Comparison of ENCODE assay signal across 8 mouse cellular contexts in genomic region chr16:32098897-32099637, GRCm38 (mm10). TPM values are rescaled to one million over a fixed set of nuclear protein-coding genes. Genes with fewer than 3 reads are reported as not detected.
DNase-seq lines count a peak whose midpoint lies in the region; ATAC-seq and TF ChIP-seq lines count a peak whose summit lies in the region.

No protein-coding gene starts in this region.

- DNase-seq in kidney, postnatal 0 days (ENCODE audit: low spot score), result no peak
- DNase-seq in kidney, adult 8-10 months, result no peak
- DNase-seq in midbrain, embryonic 14.5 days, result no peak
- no peak for DNase-seq in cerebellum, postnatal 4 days (ENCODE audit: low spot score in 2 of 2)
- DNase-seq in frontal cortex, adult 2 months (ENCODE audit: extremely low spot score in 1 of 2, low spot score in 1 of 2), result no peak
- DNase-seq in embryo, embryonic 10.5 days (ENCODE audit: low spot score), result no peak

- H3K9me3 ChIP-seq in kidney, postnatal 0 days (replicated peaks; ENCODE audit: low read length), result no peaks in the 10 kb centered on the region
- no peaks in the 10 kb centered on the region for H3K9me3 ChIP-seq in hindbrain, embryonic 16.5 days (ENCODE audit: control insufficient read depth, low read length)
- H3K9me3 ChIP-seq in midbrain, embryonic 14.5 days (ENCODE audit: control insufficient read depth, low read length), result no peaks in the 10 kb centered on the region

- under 1% methylated on average over 39 of the region's 39 CpGs for WGBS in kidney, postnatal 0 days
- WGBS in hindbrain, embryonic 16.5 days, result under 1% methylated on average over 36 of the region's 39 CpGs
- under 1% methylated on average over 39 of the region's 39 CpGs for WGBS in midbrain, embryonic 14.5 days

- H3K36me3 ChIP-seq in kidney, postnatal 0 days (ENCODE audit: insufficient read depth, low read length), result peaks cover 11% of the 10 kb centered on the region; the same call in 1 of the 2 replicates
- H3K36me3 ChIP-seq in hindbrain, embryonic 16.5 days (ENCODE audit: control insufficient read depth, insufficient read depth, low read length), result peaks cover 8% of the 10 kb centered on the region
- peaks cover 27% of the 10 kb centered on the region for H3K36me3 ChIP-seq in midbrain, embryonic 14.5 days (ENCODE audit: control insufficient read depth, insufficient read depth, low read length)

- peak overlapping the region; percentile 91 for H3K9ac ChIP-seq in kidney, postnatal 0 days (ENCODE audit: low read depth, low read length)
- H3K9ac ChIP-seq in hindbrain, embryonic 16.5 days (ENCODE audit: low read depth, low read length), result peak overlapping the region; percentile 88
- H3K9ac ChIP-seq in midbrain, embryonic 14.5 days (replicated peaks; ENCODE audit: low read length), result peak overlapping the region; percentile 84

- TF ChIP-seq CTCF in kidney, postnatal 0 days (IDR thresholded peaks at IDR 0.05; ENCODE audit: low read depth), result no peak

- H3K4me1 ChIP-seq in kidney, postnatal 0 days (replicated peaks; ENCODE audit: insufficient read depth, low read length), result no peaks in the 10 kb centered on the region
- H3K4me1 ChIP-seq in hindbrain, embryonic 16.5 days (ENCODE audit: control insufficient read depth, insufficient read depth, low read depth, low read length), result peaks cover 11% of the 10 kb centered on the region
- peaks cover 14% of the 10 kb centered on the region for H3K4me1 ChIP-seq in midbrain, embryonic 14.5 days (ENCODE audit: control insufficient read depth, insufficient read depth, low read length)

- ATAC-seq in kidney, postnatal 0 days (replicated peaks; ENCODE audit: low FRiP score, low read depth), result peak; percentile 73
- ATAC-seq in common myeloid progenitor, adult 5-6 weeks (replicated peaks; ENCODE audit: low read depth, poor library complexity, severe bottlenecking), result peak; percentile 52
- peak; percentile 76 for ATAC-seq in hindbrain, embryonic 16.5 days
- peak; percentile 80 for ATAC-seq in midbrain, embryonic 14.5 days (ENCODE audit: low FRiP score, low TSS enrichment)

- peak overlapping the region; percentile 91 for H3K27ac ChIP-seq in kidney, postnatal 0 days
- H3K27ac ChIP-seq in hindbrain, embryonic 16.5 days (ENCODE audit: low read depth, low read length), result peak overlapping the region; percentile 83
- peak overlapping the region; percentile 80 for H3K27ac ChIP-seq in midbrain, embryonic 14.5 days (replicated peaks; ENCODE audit: low read depth, low read length)

- peak overlapping the region; percentile 89 for H3K4me3 ChIP-seq in kidney, postnatal 0 days (replicated peaks; ENCODE audit: low read depth, low read length)
- peak overlapping the region; percentile 91 for H3K4me3 ChIP-seq in hindbrain, embryonic 16.5 days (ENCODE audit: low read length)
- H3K4me3 ChIP-seq in midbrain, embryonic 14.5 days (replicated peaks; ENCODE audit: low read depth, low read length), result peak overlapping the region; percentile 98

- peak overlapping the region; percentile 76 for H3K4me2 ChIP-seq in kidney, postnatal 0 days (ENCODE audit: low read length)
- H3K4me2 ChIP-seq in hindbrain, embryonic 16.5 days (ENCODE audit: low read length), result peak overlapping the region; percentile 86
- peak overlapping the region; percentile 80 for H3K4me2 ChIP-seq in midbrain, embryonic 14.5 days (ENCODE audit: low read length)

- H3K27me3 ChIP-seq in kidney, postnatal 0 days (ENCODE audit: insufficient read depth, low read length), result no peaks in the 10 kb centered on the region
- H3K27me3 ChIP-seq in hindbrain, embryonic 16.5 days (replicated peaks; ENCODE audit: control insufficient read depth, insufficient read depth, low read length), result no peaks in the 10 kb centered on the region
- no peaks in the 10 kb centered on the region for H3K27me3 ChIP-seq in midbrain, embryonic 14.5 days (ENCODE audit: control insufficient read depth, insufficient read depth, low read length)

RNA-seq across cellular contexts. Expression of gene Pigx, which starts 0.5 kb away (rescaled TPM):
- 129 and 140 TPM in 2 replicates for polyA plus RNA-seq in kidney, postnatal 0 days (2015; fragmentation: Nextera tagmentation; extraction: Ambion mirVana)
- total RNA-seq in common myeloid progenitor, adult 5-6 weeks (2017), result 52.3 and 61.7 TPM in 2 replicates
- 94.0 and 94.8 TPM in 2 replicates for polyA plus RNA-seq in hindbrain, embryonic 16.5 days (2015; fragmentation: Nextera tagmentation; extraction: Ambion mirVana)
- polyA plus RNA-seq in midbrain, embryonic 14.5 days (2014; fragmentation: Nextera tagmentation; extraction: Ambion mirVana), result 119 and 125 TPM in 2 replicates
- 29.8 and 30.9 TPM in 2 replicates for polyA plus RNA-seq in frontal cortex, adult 2 months (2012; rRNA removed)

RNA-seq across cellular contexts. Expression of gene Cep19, which starts 0.5 kb away (rescaled TPM):
- polyA plus RNA-seq in kidney, postnatal 0 days (2015; fragmentation: Nextera tagmentation; extraction: Ambion mirVana), result 45.2 and 45.6 TPM in 2 replicates
- total RNA-seq in common myeloid progenitor, adult 5-6 weeks (2017), result 22.2 and 28.6 TPM in 2 replicates
- 48.0 and 51.0 TPM in 2 replicates for polyA plus RNA-seq in hindbrain, embryonic 16.5 days (2015; fragmentation: Nextera tagmentation; extraction: Ambion mirVana)
- polyA plus RNA-seq in midbrain, embryonic 14.5 days (2014; fragmentation: Nextera tagmentation; extraction: Ambion mirVana), result 47.5 and 50.9 TPM in 2 replicates
- polyA plus RNA-seq in frontal cortex, adult 2 months (2012; rRNA removed), result 54.8 and 63.1 TPM in 2 replicates

RNA-seq across cellular contexts. Expression of gene Pak2, which starts 19.9 kb away (rescaled TPM):
- 31.2 and 33.6 TPM in 2 replicates for polyA plus RNA-seq in kidney, postnatal 0 days (2015; fragmentation: Nextera tagmentation; extraction: Ambion mirVana)
- 52.7 and 64.7 TPM in 2 replicates for total RNA-seq in common myeloid progenitor, adult 5-6 weeks (2017)
- 24.9 and 29.9 TPM in 2 replicates for polyA plus RNA-seq in hindbrain, embryonic 16.5 days (2015; fragmentation: Nextera tagmentation; extraction: Ambion mirVana)
- 38.7 and 47.2 TPM in 2 replicates for polyA plus RNA-seq in midbrain, embryonic 14.5 days (2014; fragmentation: Nextera tagmentation; extraction: Ambion mirVana)
- 17.4 and 18.7 TPM in 2 replicates for polyA plus RNA-seq in frontal cortex, adult 2 months (2012; rRNA removed)
